Mouse (Mus musculus): ENCODE results near the gene Psmb1. TPM values are rescaled to one million over a fixed set of nuclear protein-coding genes. Genes with fewer than 3 reads are reported as not detected.

Psmb1 gene
- polyA plus RNA-seq, 2 experiments, result 85.5 to 173 TPM

- DNase-seq (ENCODE audit: low read depth in 3 of 3, low spot score in 3 of 3), result no peak
- Histone ChIP-seq H3K9ac (replicated peaks) (no peak overlapping the region), H3K9me3 (ENCODE audit: control insufficient read depth, low read length) (no peaks in the 10 kb centered on the region), H3K4me2 (ENCODE audit: low read depth) (no peak overlapping the region), H3K36me3 (replicated peaks; ENCODE audit: control insufficient read depth, insufficient read depth, low read depth) (peaks cover 56% of the 10 kb centered on the region), H3K27me3 (ENCODE audit: control insufficient read depth, insufficient read depth, low read length) (no peaks in the 10 kb centered on the region), H3K4me1 (replicated peaks; ENCODE audit: control insufficient read depth in 2 of 2, insufficient read depth in 2 of 2, low read length in 1 of 2) (no peaks in the 10 kb centered on the region), H3K4me3 (ENCODE audit: insufficient read depth in 1 of 2, low read depth in 2 of 2, low read length in 2 of 2) (no peak overlapping the region), H3K27ac (no peak overlapping the region)
- TF ChIP-seq EP300 (IDR thresholded peaks at IDR 0.05; ENCODE audit: low read depth) (no peak), CTCF (IDR thresholded peaks at IDR 0.05; ENCODE audit: low read depth) (no peak)
- ATAC-seq (ENCODE audit: insufficient read depth), result no peak
- 69% methylated on average over 2 of the region's 2 CpGs for WGBS (ENCODE audit: insufficient replicate concordance)
Observed at GRCm38 (mm10) chr17:15510694-15511093, 11.1 kb upstream of the Psmb1 start.

GRCm38 (mm10) chr17:15498753-15499113, 818 bp downstream of the Psmb1 start:
- H3K36me3 ChIP-seq (replicated peaks; ENCODE audit: control insufficient read depth, insufficient read depth, low read depth), result peaks cover 17% of the 10 kb centered on the region
- DNase-seq (ENCODE audit: low read depth in 3 of 3, low spot score in 3 of 3) (no peak), ATAC-seq (ENCODE audit: insufficient read depth) (no peak)
- H3K4me3 ChIP-seq (ENCODE audit: insufficient read depth in 1 of 2, low read depth in 2 of 2, low read length in 2 of 2), result peak overlapping the region; percentile 84 to 96
- no peaks in the 10 kb centered on the region for H3K27me3 ChIP-seq (ENCODE audit: control insufficient read depth, insufficient read depth, low read length)
- H3K9me3 ChIP-seq (ENCODE audit: control insufficient read depth, low read length), result no peaks in the 10 kb centered on the region
- peak overlapping the region; percentile 90 for H3K27ac ChIP-seq
- TF ChIP-seq EP300 (IDR thresholded peaks at IDR 0.05; ENCODE audit: low read depth), result no peak
- TF ChIP-seq CTCF (IDR thresholded peaks at IDR 0.05; ENCODE audit: low read depth), result no peak
- H3K9ac ChIP-seq (replicated peaks), result peak overlapping the region; percentile 95
- WGBS (ENCODE audit: insufficient replicate concordance), result 43% methylated on average over 7 of the region's 7 CpGs
- H3K4me1 ChIP-seq (replicated peaks; ENCODE audit: control insufficient read depth in 2 of 2, insufficient read depth in 2 of 2, low read length in 1 of 2), result peaks cover 20 to 26% of the 10 kb centered on the region in 2 experiments
- peak overlapping the region; percentile 96 for H3K4me2 ChIP-seq (ENCODE audit: low read depth)

GRCm38 (mm10) chr17:15497882-15498752, 1.4 kb downstream of the Psmb1 start:
- TF ChIP-seq CTCF (IDR thresholded peaks at IDR 0.05; ENCODE audit: low read depth), result peak; percentile 9; the same call in 1 of the 2 replicates
- no peak for TF ChIP-seq EP300 (IDR thresholded peaks at IDR 0.05; ENCODE audit: low read depth)
- peak overlapping the region; percentile 90 for H3K27ac ChIP-seq
- H3K9ac ChIP-seq (replicated peaks), result peak overlapping the region; percentile 95
- peak overlapping the region; percentile 84 to 96 for H3K4me3 ChIP-seq (ENCODE audit: insufficient read depth in 1 of 2, low read depth in 2 of 2, low read length in 2 of 2)
- peaks cover 18% of the 10 kb centered on the region for H3K36me3 ChIP-seq (replicated peaks; ENCODE audit: control insufficient read depth, insufficient read depth, low read depth)
- peaks cover 20 to 26% of the 10 kb centered on the region in 2 experiments for H3K4me1 ChIP-seq (replicated peaks; ENCODE audit: control insufficient read depth in 2 of 2, insufficient read depth in 2 of 2, low read length in 1 of 2)
- under 1% methylated on average over 50 of the region's 50 CpGs for WGBS (ENCODE audit: insufficient replicate concordance)
- peak; percentile 85 to 88 (median 88) for DNase-seq (ENCODE audit: low read depth in 3 of 3, low spot score in 3 of 3)
- H3K4me2 ChIP-seq (ENCODE audit: low read depth), result peak overlapping the region; percentile 96
- ATAC-seq (ENCODE audit: insufficient read depth), result peak; percentile 91
- no peaks in the 10 kb centered on the region for H3K9me3 ChIP-seq (ENCODE audit: control insufficient read depth, low read length)
- no peaks in the 10 kb centered on the region for H3K27me3 ChIP-seq (ENCODE audit: control insufficient read depth, insufficient read depth, low read length)

- WGBS (ENCODE audit: insufficient replicate concordance), result 85% methylated on average over 7 of the region's 7 CpGs
Observed at GRCm38 (mm10) chr17:15490542-15490941, 9.0 kb downstream of the Psmb1 start.

GRCm38 (mm10) chr17:15472671-15473070, 26.9 kb downstream of the Psmb1 start:
- ATAC-seq (ENCODE audit: insufficient read depth), result no peak
- DNase-seq (ENCODE audit: low read depth in 3 of 3, low spot score in 3 of 3), result no peak
- H3K4me3 ChIP-seq (ENCODE audit: insufficient read depth in 1 of 2, low read depth in 2 of 2, low read length in 2 of 2), result no peak overlapping the region
- no peak overlapping the region for H3K27ac ChIP-seq
- no peaks in the 10 kb centered on the region for H3K4me1 ChIP-seq (replicated peaks; ENCODE audit: control insufficient read depth in 2 of 2, insufficient read depth in 2 of 2, low read length in 1 of 2)
- 75% methylated on average over 4 of the region's 4 CpGs for WGBS (ENCODE audit: insufficient replicate concordance)
- H3K27me3 ChIP-seq (ENCODE audit: control insufficient read depth, insufficient read depth, low read length), result no peaks in the 10 kb centered on the region
- H3K36me3 ChIP-seq (replicated peaks; ENCODE audit: control insufficient read depth, insufficient read depth, low read depth), result peaks cover 64% of the 10 kb centered on the region
- H3K9ac ChIP-seq (replicated peaks), result no peak overlapping the region
- H3K9me3 ChIP-seq (ENCODE audit: control insufficient read depth, low read length), result no peaks in the 10 kb centered on the region
- no peak overlapping the region for H3K4me2 ChIP-seq (ENCODE audit: low read depth)
- TF ChIP-seq EP300 (IDR thresholded peaks at IDR 0.05; ENCODE audit: low read depth), result no peak
- TF ChIP-seq CTCF (IDR thresholded peaks at IDR 0.05; ENCODE audit: low read depth), result peak; percentile 33

More at GRCm38 (mm10) chr17:15490542-15490941, 9.0 kb downstream of the Psmb1 start:
- DNase-seq (ENCODE audit: low read depth in 3 of 3, low spot score in 3 of 3), result no peak
- no peak for TF ChIP-seq CTCF (IDR thresholded peaks at IDR 0.05; ENCODE audit: low read depth)
- no peak for TF ChIP-seq EP300 (IDR thresholded peaks at IDR 0.05; ENCODE audit: low read depth)
- no peaks in the 10 kb centered on the region for H3K4me1 ChIP-seq (replicated peaks; ENCODE audit: control insufficient read depth in 2 of 2, insufficient read depth in 2 of 2, low read length in 1 of 2)
- no peaks in the 10 kb centered on the region for H3K9me3 ChIP-seq (ENCODE audit: control insufficient read depth, low read length)
- H3K27ac ChIP-seq, result no peak overlapping the region
- peaks cover 47% of the 10 kb centered on the region for H3K36me3 ChIP-seq (replicated peaks; ENCODE audit: control insufficient read depth, insufficient read depth, low read depth)
- no peak overlapping the region for H3K9ac ChIP-seq (replicated peaks)
- no peaks in the 10 kb centered on the region for H3K27me3 ChIP-seq (ENCODE audit: control insufficient read depth, insufficient read depth, low read length)
- no peak overlapping the region for H3K4me2 ChIP-seq (ENCODE audit: low read depth)
- no peak overlapping the region for H3K4me3 ChIP-seq (ENCODE audit: insufficient read depth in 1 of 2, low read depth in 2 of 2, low read length in 2 of 2)
- ATAC-seq (ENCODE audit: insufficient read depth), result no peak

Measured in liver, embryonic 14.5 days (tissue).